Mouse (Mus musculus) heart, adult 2 months (tissue): ENCODE data around the gene Bloc1s3. TPM values are rescaled to one million over a fixed set of nuclear protein-coding genes. Genes with fewer than 3 reads are reported as not detected.

Source experiments
- DNase-seq, 2 experiments: peaks; one replicate each; pipeline ENCODE4 v3.0.0; 2021
- H3K27ac ChIP-seq: fragments of 200-600 bp; 2 replicates; pipeline ENCODE4 v1.8.1; 2022
- H3K27me3 ChIP-seq: fragments of 200-500 bp; 2 replicates; pipeline ENCODE4 v1.6.1; 2012; ENCODE audit warnings: mild to moderate bottlenecking, low read length, inconsistent platforms, mixed read lengths; ENCODE audit not compliant: control insufficient read depth, insufficient read depth
- H3K36me3 ChIP-seq: fragments of 200-500 bp; 2 replicates; pipeline ENCODE4 v1.6.1; 2012; ENCODE audit warnings: low read length, inconsistent platforms; ENCODE audit not compliant: control insufficient read depth, insufficient read depth
- H3K4me1 ChIP-seq: fragments of 200-500 bp; 2 replicates; pipeline ENCODE4 v1.6.1; 2011; ENCODE audit warnings: low read length; ENCODE audit not compliant: control insufficient read depth, insufficient read depth
- H3K4me3 ChIP-seq: fragments of 200-600 bp; 2 replicates; pipeline ENCODE4 v1.8.1; 2022
- H3K79me2 ChIP-seq: fragments of 200-500 bp; replicated peaks from 2 replicates; pipeline ENCODE4 v1.6.1; 2012; ENCODE audit warnings: mild to moderate bottlenecking, inconsistent platforms, low read length, moderate library complexity, mixed read lengths; ENCODE audit not compliant: control insufficient read depth, insufficient read depth
- H3K9ac ChIP-seq: fragments of 200-500 bp; 2 replicates; pipeline ENCODE4 v1.6.1; 2012; ENCODE audit warnings: low read depth, mild to moderate bottlenecking, control low read depth, inconsistent platforms, low read length, mixed read lengths
- CTCF ChIP-seq: fragments of 200-600 bp; IDR thresholded peaks from 2 replicates; pipeline ENCODE4 v1.8.1; 2022; ENCODE audit warnings: antibody characterized with exemption, mild to moderate bottlenecking, moderate library complexity
- EP300 ChIP-seq: fragments of 200-500 bp; IDR thresholded peaks from 2 replicates; pipeline ENCODE4 v1.6.1; 2011; ENCODE audit warnings: low read depth, low read length, control low read depth; ENCODE audit not compliant: insufficient read depth
- POLR2A ChIP-seq: fragments of 200-500 bp; IDR thresholded peaks from 2 replicates; pipeline ENCODE4 v1.6.1; 2011; ENCODE audit warnings: mild to moderate bottlenecking, low read depth, low read length, control low read depth; ENCODE audit not compliant: insufficient read depth
- WGBS: fragments of 180-500 bp; shearing (Covaris S2); methylation state at CpG from one replicate; pipeline ENCODE4 v1.1.7; 2018; 5-methylcytosine and 5-hydroxymethylcytosine counted together
- intact Hi-C: fragments of 180-260 bp; cut with DNase I; formaldehyde crosslinking; loops from one replicate; pipeline ENCODE4 v1.15.1; 2025
- polyA plus RNA-seq: library from polyadenylated mRNA; depleted of rRNA; stranded (reverse); fragments of >200 nt; gene quantifications from 2 replicates; pipeline ENCODE4 v1.2.3, GENCODE M21; 2012
- total RNA-seq, 2 experiments: library from RNA; stranded (reverse); gene quantifications; 2 replicates each; pipeline ENCODE4 v1.2.3; 2021

The Bloc1s3 gene
- total and polyA plus RNA-seq, 3 experiments = 2.2 to 3.9 (median 2.5) TPM

GRCm38 (mm10) chr7:19547344-19547969, 39.3 kb upstream of the Bloc1s3 start:
- Histone ChIP-seq H3K36me3 (no peaks in the 10 kb centered on the region), H3K27ac (no peak overlapping the region), H3K79me2 (peaks cover 16% of the 10 kb centered on the region), H3K4me3 (no peak overlapping the region), H3K4me1 (peaks cover 13% of the 10 kb centered on the region), H3K27me3 (no peaks in the 10 kb centered on the region), H3K9ac (no peak overlapping the region)
- TF ChIP-seq POLR2A (no peak), CTCF (no peak), EP300 (no peak)
- 72% methylated on average over 2 of the region's 2 CpGs for WGBS
- DNase-seq = no peak
- intact Hi-C loops = no loop called here

- no peak overlapping the region for H3K4me3 ChIP-seq
- TF ChIP-seq CTCF (no peak), POLR2A (no peak), EP300 (no peak)
- H3K4me1 ChIP-seq = peaks cover 20% of the 10 kb centered on the region
- H3K27ac ChIP-seq = no peak overlapping the region
- peaks cover 14% of the 10 kb centered on the region for H3K79me2 ChIP-seq
- H3K36me3 ChIP-seq = no peaks in the 10 kb centered on the region
- WGBS = 27% methylated on average over 3 of the region's 3 CpGs
- no peaks in the 10 kb centered on the region for H3K27me3 ChIP-seq
- intact Hi-C loops = no loop called here
- no peak overlapping the region for H3K9ac ChIP-seq
- no peak for DNase-seq
Measured at GRCm38 (mm10) chr7:19546007-19546406, 37.8 kb upstream of the Bloc1s3 start.

GRCm38 (mm10) chr7:19543584-19543983, 35.4 kb upstream of the Bloc1s3 start:
- peaks cover 22% of the 10 kb centered on the region for H3K4me1 ChIP-seq

GRCm38 (mm10) chr7:19542155-19542691, 34.1 kb upstream of the Bloc1s3 start:
- intact Hi-C loops = no loop called here
- no peaks in the 10 kb centered on the region for H3K27me3 ChIP-seq
- DNase-seq = no peak
- no peak overlapping the region for H3K4me3 ChIP-seq
- H3K4me1 ChIP-seq = peaks cover 19% of the 10 kb centered on the region
- H3K36me3 ChIP-seq = no peaks in the 10 kb centered on the region
- H3K9ac ChIP-seq = no peak overlapping the region
- no peak overlapping the region for H3K27ac ChIP-seq
- no peak for TF ChIP-seq EP300
- TF ChIP-seq POLR2A = no peak
- no peak for TF ChIP-seq CTCF
- 56% methylated on average over 8 of the region's 8 CpGs for WGBS
- peaks cover 7% of the 10 kb centered on the region for H3K79me2 ChIP-seq

More at GRCm38 (mm10) chr7:19543584-19543983, 35.4 kb upstream of the Bloc1s3 start:
- H3K27ac ChIP-seq = no peak overlapping the region
- no peak for TF ChIP-seq POLR2A
- peak; percentile 59; the same call in 1 of the 2 replicates for TF ChIP-seq EP300
- TF ChIP-seq CTCF = peak; percentile 71
- no peak for DNase-seq
- intact Hi-C loops = no loop called here
- H3K27me3 ChIP-seq = no peaks in the 10 kb centered on the region
- no peak overlapping the region for H3K9ac ChIP-seq
- WGBS = 41% methylated on average over 6 of the region's 6 CpGs
- no peak overlapping the region for H3K4me3 ChIP-seq
- peaks cover 14% of the 10 kb centered on the region for H3K79me2 ChIP-seq
- no peaks in the 10 kb centered on the region for H3K36me3 ChIP-seq

GRCm38 (mm10) chr7:19541681-19542154, 33.6 kb upstream of the Bloc1s3 start:
- WGBS = 76% methylated on average over 7 of the region's 7 CpGs
- no peak for DNase-seq
- H3K4me3 ChIP-seq = no peak overlapping the region
- H3K9ac ChIP-seq = no peak overlapping the region
- peaks cover 7% of the 10 kb centered on the region for H3K79me2 ChIP-seq
- peaks cover 18% of the 10 kb centered on the region for H3K4me1 ChIP-seq
- intact Hi-C loops = no loop called here
- H3K27ac ChIP-seq = no peak overlapping the region
- no peaks in the 10 kb centered on the region for H3K36me3 ChIP-seq
- H3K27me3 ChIP-seq = no peaks in the 10 kb centered on the region
- TF ChIP-seq EP300 = no peak
- no peak for TF ChIP-seq POLR2A
- TF ChIP-seq CTCF = no peak

GRCm38 (mm10) chr7:19540771-19541566, 32.8 kb upstream of the Bloc1s3 start:
- H3K27me3 ChIP-seq = no peaks in the 10 kb centered on the region
- TF ChIP-seq CTCF = no peak
- TF ChIP-seq EP300 = no peak
- TF ChIP-seq POLR2A = no peak
- no peak for DNase-seq
- H3K36me3 ChIP-seq = no peaks in the 10 kb centered on the region
- intact Hi-C loops = no loop called here
- peaks cover 7% of the 10 kb centered on the region for H3K79me2 ChIP-seq
- 68% methylated on average over 2 of the region's 2 CpGs for WGBS
- no peak overlapping the region for H3K27ac ChIP-seq
- no peak overlapping the region for H3K9ac ChIP-seq
- H3K4me1 ChIP-seq = peaks cover 16% of the 10 kb centered on the region
- no peak overlapping the region for H3K4me3 ChIP-seq
